Mouse (Mus musculus) MEL (cell line): ENCODE measurements around the gene Traf2. TPM values are rescaled to one million over a fixed set of nuclear protein-coding genes. Genes with fewer than 3 reads are reported as not detected.

ENCODE experiments used
- DNase-seq: peaks from one replicate; pipeline ENCODE4 v3.0.0; 2011; ENCODE audit warnings: low read depth, low spot score
- H3K27ac ChIP-seq: 2 replicates; pipeline ENCODE4 v1.5.1; 2012; ENCODE audit warnings: low read depth, mild to moderate bottlenecking, control low read depth, low read length, moderate library complexity; ENCODE audit not compliant: control insufficient read depth
- H3K27me3 ChIP-seq, 2 experiments: fragments of 150-350 bp in 1 of 2; sonication (generic) in 1 of 2; 2 replicates each; pipeline ENCODE4 v1.6.1; 2012; ENCODE audit warnings: low read length in 2 of 2, mild to moderate bottlenecking in 2 of 2, improper control_type of control experiment in 1 of 2, moderate library complexity in 1 of 2; ENCODE audit not compliant: insufficient read depth in 2 of 2, control insufficient read depth in 1 of 2
- H3K36me3 ChIP-seq, 2 experiments: 2 replicates each; pipeline ENCODE4 v1.6.1; 2012 to 2014; ENCODE audit warnings: low read length in 2 of 2, improper control_type of control experiment in 1 of 2, inconsistent platforms in 1 of 2, mild to moderate bottlenecking in 1 of 2; ENCODE audit not compliant: insufficient read depth in 2 of 2, control insufficient read depth in 1 of 2
- H3K4me1 ChIP-seq, 2 experiments: fragments of 150-350 bp in 1 of 2; sonication (generic) in 1 of 2; 2 replicates each; pipeline ENCODE4 v1.6.1; 2012; ENCODE audit warnings: low read length in 2 of 2, improper control_type of control experiment in 1 of 2, mild to moderate bottlenecking in 1 of 2; ENCODE audit not compliant: insufficient read depth in 2 of 2, control insufficient read depth in 1 of 2
- H3K4me3 ChIP-seq, 2 experiments: fragments of 150-350 bp in 1 of 2; sonication (generic) in 1 of 2; 2 replicates each; pipeline ENCODE4 v1.5.1; 2012; ENCODE audit warnings: low read depth in 2 of 2, low read length in 2 of 2, mild to moderate bottlenecking in 2 of 2, moderate library complexity in 2 of 2, control low read depth in 1 of 2, improper control_type of control experiment in 1 of 2; ENCODE audit not compliant: control insufficient read depth in 1 of 2, insufficient read depth in 1 of 2
- H3K79me2 ChIP-seq: 2 replicates; pipeline ENCODE4 v1.6.1; 2012; ENCODE audit warnings: mild to moderate bottlenecking, low read length, moderate library complexity; ENCODE audit not compliant: control insufficient read depth, poor library complexity, insufficient read depth
- H3K9ac ChIP-seq: 2 replicates; pipeline ENCODE4 v1.6.1; 2012; ENCODE audit warnings: low read depth, mild to moderate bottlenecking, control low read depth, low read length, moderate library complexity; ENCODE audit not compliant: control insufficient read depth, poor library complexity, severe bottlenecking
- H3K9me3 ChIP-seq: fragments of 150-350 bp; sonication (generic); replicated peaks from 2 replicates; pipeline ENCODE4 v1.6.1; 2012; ENCODE audit warnings: mild to moderate bottlenecking, low read length, improper control_type of control experiment, moderate library complexity; ENCODE audit not compliant: insufficient read depth
- E2F4 ChIP-seq: IDR thresholded peaks from 2 replicates; pipeline ENCODE4 v1.6.1; 2011; ENCODE audit warnings: low read depth, low read length, improper control_type of control experiment, borderline replicate concordance
- EP300 ChIP-seq, 2 experiments: IDR thresholded peaks; 2 replicates each; pipeline ENCODE4 v1.6.1; 2011; ENCODE audit warnings: improper control_type of control experiment in 2 of 2, low read length in 2 of 2, low read depth in 1 of 2, mild to moderate bottlenecking in 1 of 2
- HCFC1 ChIP-seq: IDR thresholded peaks from 2 replicates; pipeline ENCODE4 v1.6.1; 2012; ENCODE audit warnings: low read depth, mild to moderate bottlenecking, inconsistent platforms, low read length, improper control_type of control experiment, moderate library complexity
- KAT2A ChIP-seq: conservative IDR thresholded peaks from 2 replicates; pipeline ENCODE4 v1.6.1; 2012; ENCODE audit warnings: low read depth, low read length, improper control_type of control experiment, inconsistent platforms
- MAZ ChIP-seq: IDR thresholded peaks from 2 replicates; pipeline ENCODE4 v1.6.1; 2012; ENCODE audit warnings: low read depth, mild to moderate bottlenecking, inconsistent platforms, low read length, improper control_type of control experiment
- MXI1 ChIP-seq: IDR thresholded peaks from 2 replicates; pipeline ENCODE4 v1.6.1; 2011; ENCODE audit warnings: mild to moderate bottlenecking, low read depth, low read length, improper control_type of control experiment
- POLR2A ChIP-seq, 2 experiments: IDR thresholded peaks; 2 replicates each; pipeline ENCODE4 v1.6.1; 2011 to 2012; ENCODE audit warnings: low read length in 2 of 2, mild to moderate bottlenecking in 2 of 2, control low read depth in 1 of 2, improper control_type of control experiment in 1 of 2, low read depth in 1 of 2, moderate library complexity in 1 of 2; ENCODE audit not compliant: control insufficient read depth in 1 of 2, insufficient read depth in 1 of 2, poor library complexity in 1 of 2
- POLR2AphosphoS2 ChIP-seq: IDR thresholded peaks from 2 replicates; pipeline ENCODE4 v1.6.1; 2011; ENCODE audit warnings: low read length, improper control_type of control experiment
- RAD21 ChIP-seq: IDR thresholded peaks from 2 replicates; pipeline ENCODE4 v1.6.1; 2011; ENCODE audit warnings: mild to moderate bottlenecking, low read depth, low read length, improper control_type of control experiment
- TAL1 ChIP-seq: IDR thresholded peaks from 2 replicates; pipeline ENCODE4 v1.6.1; 2012; ENCODE audit warnings: mild to moderate bottlenecking, inconsistent platforms, low read length, moderate library complexity, mixed read lengths
- TCF12 ChIP-seq: IDR thresholded peaks from 2 replicates; pipeline ENCODE4 v1.6.1; 2014; ENCODE audit warnings: low read depth, mild to moderate bottlenecking, inconsistent platforms, low read length, improper control_type of control experiment, moderate library complexity
- USF1 ChIP-seq: IDR thresholded peaks from 2 replicates; pipeline ENCODE4 v1.6.1; 2014; ENCODE audit warnings: low read depth, mild to moderate bottlenecking, inconsistent platforms, low read length, improper control_type of control experiment, moderate library complexity
- USF2 ChIP-seq, 2 experiments: IDR thresholded peaks; 2 replicates each; pipeline ENCODE4 v1.6.1; 2011 to 2012; ENCODE audit warnings: improper control_type of control experiment in 2 of 2, low read length in 2 of 2, borderline replicate concordance in 1 of 2, inconsistent platforms in 1 of 2, low read depth in 1 of 2, mild to moderate bottlenecking in 1 of 2; ENCODE audit not compliant: insufficient read depth in 1 of 2
- ZKSCAN1 ChIP-seq: IDR thresholded peaks from 2 replicates; pipeline ENCODE4 v1.6.1; 2012; ENCODE audit warnings: low read depth, mild to moderate bottlenecking, inconsistent platforms, low read length, improper control_type of control experiment, moderate library complexity
- polyA plus RNA-seq, 2 experiments: library from polyadenylated mRNA; stranded (reverse) in 1 of 2; unstranded in 1 of 2; fragments of >175 nt in 1 of 2; fragments of >200 nt in 1 of 2; gene quantifications; 2 replicates each; pipeline versions ENCODE4 v1.2.1 to v1.2.4; 2012; ENCODE audit warnings: low replicate concordance in 2 of 2, low read depth in 1 of 2; ENCODE audit not compliant: insufficient read length in 2 of 2, insufficient read depth in 1 of 2, missing spikeins in 1 of 2
- total RNA-seq: library from RNA; depleted of rRNA; stranded (reverse); fragments of 300-350 nt; gene quantifications from 2 replicates; pipeline ENCODE4 v1.2.3, GENCODE M21; 2012

Gene Traf2
- total and polyA plus RNA-seq, 3 experiments: 19.9 to 28.3 TPM; not detected in 1

DNA sequence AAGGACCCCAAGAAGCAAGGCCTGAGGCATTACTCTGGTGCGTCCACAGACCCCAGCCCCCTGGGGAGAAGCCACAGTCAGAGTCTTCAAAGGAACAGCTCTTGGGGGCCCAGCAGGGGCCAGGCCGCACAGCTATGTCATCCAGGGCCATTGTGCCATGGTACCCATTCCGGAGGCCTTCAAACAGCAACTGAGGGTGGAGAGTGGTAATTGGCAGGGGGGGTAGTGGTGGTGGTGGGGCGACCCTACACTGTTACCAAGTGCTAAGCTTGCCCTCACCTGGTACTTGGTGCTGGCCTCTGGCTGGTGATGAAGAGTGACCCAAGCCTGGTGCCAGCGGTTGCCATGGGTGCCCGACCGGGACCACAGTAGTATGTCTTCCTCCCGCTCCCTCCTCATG, 19.0 kb upstream of the Traf2 start:
- Histone ChIP-seq H3K4me3 (no peak overlapping the region), H3K27ac (no peak overlapping the region), H3K27me3 (no peaks in the 10 kb centered on the region), H3K79me2 (no peaks in the 10 kb centered on the region), H3K4me1 (no peaks in the 10 kb centered on the region), H3K36me3 (peaks cover 0 to 3% of the 10 kb centered on the region in 2 experiments; a peak in 1 of 4 replicates), H3K9me3 (no peaks in the 10 kb centered on the region), H3K9ac (no peak overlapping the region)
- no peak for DNase-seq
- TF ChIP-seq USF2 (IDR thresholded peaks at IDR 0.05; ENCODE audit: borderline replicate concordance in 1 of 2, insufficient read depth in 1 of 2, low read depth in 1 of 2, low read length in 2 of 2): no peak
- no peak for TF ChIP-seq HCFC1
- TF ChIP-seq MAZ: no peak
- TF ChIP-seq MXI1: no peak
- no peak for TF ChIP-seq POLR2A (IDR thresholded peaks at IDR 0.05; ENCODE audit: control insufficient read depth in 1 of 2, insufficient read depth in 1 of 2, low read depth in 1 of 2, low read length in 2 of 2, poor library complexity in 1 of 2)
- no peak for TF ChIP-seq EP300 (IDR thresholded peaks at IDR 0.05; ENCODE audit: low read depth in 1 of 2, low read length in 2 of 2)
- TF ChIP-seq POLR2AphosphoS2: no peak

DNA sequence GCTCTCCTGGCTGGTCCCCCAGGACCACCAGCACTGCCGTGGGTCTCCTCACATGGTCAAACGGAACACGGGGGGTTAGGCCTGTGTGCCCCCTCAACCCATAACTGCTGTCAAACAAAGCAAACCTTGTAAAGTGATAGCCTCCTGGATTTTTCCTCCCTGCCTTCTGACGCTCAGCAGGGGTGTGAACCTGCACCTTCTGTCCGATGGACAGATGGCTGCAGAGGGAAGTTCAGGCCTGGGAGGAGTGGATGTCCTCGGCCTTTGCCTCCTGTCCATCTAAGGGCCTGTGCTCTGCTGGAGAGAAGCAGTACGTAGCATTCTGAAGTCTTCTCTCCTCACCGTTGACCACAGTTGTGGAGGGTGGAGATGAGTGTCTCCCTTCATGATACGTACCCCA, 15.2 kb upstream of the Traf2 start:
- no peak for TF ChIP-seq EP300 (IDR thresholded peaks at IDR 0.05; ENCODE audit: low read depth in 1 of 2, low read length in 2 of 2)
- peak; percentile 17; the same call in 1 of the 2 replicates for TF ChIP-seq POLR2AphosphoS2
- no peaks in the 10 kb centered on the region for H3K27me3 ChIP-seq
- no peak for DNase-seq
- H3K9me3 ChIP-seq: no peaks in the 10 kb centered on the region
- H3K79me2 ChIP-seq: peaks cover 20% of the 10 kb centered on the region
- H3K4me1 ChIP-seq: peaks cover 4 to 7% of the 10 kb centered on the region in 2 experiments; a peak in 3 of 4 replicates
- no peak overlapping the region for H3K9ac ChIP-seq
- no peak overlapping the region for H3K27ac ChIP-seq
- peaks cover 5 to 6% of the 10 kb centered on the region in 2 experiments for H3K36me3 ChIP-seq
- H3K4me3 ChIP-seq: no peak overlapping the region

DNA sequence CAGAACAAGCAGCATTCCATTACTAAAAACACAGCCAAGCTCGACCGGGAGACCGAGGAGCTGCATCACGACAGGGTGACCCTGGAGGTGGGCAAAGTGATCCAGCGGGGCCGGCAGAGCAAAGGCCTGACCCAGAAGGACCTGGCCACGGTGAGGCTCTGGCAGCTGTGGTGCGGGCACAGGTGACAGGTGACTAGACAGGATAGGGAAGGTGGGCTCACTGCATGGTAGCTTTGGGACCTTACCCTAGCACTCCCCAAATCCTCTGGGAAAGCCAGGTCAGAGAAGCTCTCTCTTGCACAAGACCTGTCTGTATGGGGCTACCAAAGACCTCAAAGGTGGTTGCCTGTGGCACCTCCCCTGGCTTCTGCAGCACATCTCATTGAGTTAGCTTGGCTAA, 13.8 kb upstream of the Traf2 start:
- Histone ChIP-seq H3K36me3 (peaks cover 6 to 10% of the 10 kb centered on the region in 2 experiments), H3K27ac (no peak overlapping the region), H3K4me3 (no peak overlapping the region), H3K9me3 (no peaks in the 10 kb centered on the region), H3K9ac (no peak overlapping the region), H3K4me1 (peaks cover 4 to 7% of the 10 kb centered on the region in 2 experiments), H3K79me2 (peaks cover 20% of the 10 kb centered on the region), H3K27me3 (no peaks in the 10 kb centered on the region)
- no peak for TF ChIP-seq E2F4
- no peak for TF ChIP-seq TAL1
- TF ChIP-seq MAZ: no peak
- no peak for TF ChIP-seq TCF12
- TF ChIP-seq USF1: no peak
- no peak for TF ChIP-seq ZKSCAN1
- TF ChIP-seq USF2 (IDR thresholded peaks at IDR 0.05; ENCODE audit: borderline replicate concordance in 1 of 2, insufficient read depth in 1 of 2, low read depth in 1 of 2, low read length in 2 of 2): no peak
- TF ChIP-seq RAD21: no peak
- no peak for TF ChIP-seq KAT2A
- DNase-seq: no peak
